Mouse (Mus musculus): ENCODE measurements around the gene P3h1. TPM values are rescaled to one million over a fixed set of nuclear protein-coding genes. Genes with fewer than 3 reads are reported as not detected.

P3h1 gene
- total and polyA plus RNA-seq, 3 experiments: 15.7 to 30.2 TPM; not detected in 1

- peak overlapping the region in 1 of 2 experiments; percentile 92; a peak in 3 of 4 replicates for H3K4me3 ChIP-seq (ENCODE audit: control insufficient read depth in 1 of 2, insufficient read depth in 1 of 2, low read depth in 2 of 2, low read length in 2 of 2)
- TF ChIP-seq SMC3 (IDR thresholded peaks at IDR 0.05; ENCODE audit: low read depth, low read length) (no peak), ETS1 (IDR thresholded peaks at IDR 0.05; ENCODE audit: low read depth, low read length) (no peak), GABPA (IDR thresholded peaks at IDR 0.05; ENCODE audit: low read depth, low read length) (no peak), SIN3A (IDR thresholded peaks at IDR 0.05; ENCODE audit: low read length) (no peak), ZNF384 (IDR thresholded peaks at IDR 0.05; ENCODE audit: low read depth, low read length) (no peak), MAFK (IDR thresholded peaks at IDR 0.05; ENCODE audit: borderline replicate concordance, low read depth, low read length) (no peak), USF1 (IDR thresholded peaks at IDR 0.05; ENCODE audit: low read depth, low read length) (no peak), ELF1 (IDR thresholded peaks at IDR 0.05; ENCODE audit: low read depth, low read length) (no peak), MAX (IDR thresholded peaks at IDR 0.05; ENCODE audit: low read length) (no peak), CTCF (IDR thresholded peaks at IDR 0.05 in 2 of 3, conservative IDR thresholded peaks at IDR 0.05 in 1 of 3; ENCODE audit: control insufficient read depth in 1 of 3, insufficient read depth in 1 of 3, low read depth in 2 of 3, low read length in 3 of 3, poor library complexity in 1 of 3, severe bottlenecking in 1 of 3) (no peak), ZC3H11A (IDR thresholded peaks at IDR 0.05; ENCODE audit: low read depth, low read length) (no peak), JUND (IDR thresholded peaks at IDR 0.05; ENCODE audit: low read depth, low read length) (no peak), USF2 (IDR thresholded peaks at IDR 0.05; ENCODE audit: borderline replicate concordance in 1 of 2, insufficient read depth in 1 of 2, low read depth in 1 of 2, low read length in 2 of 2) (no peak), TCF12 (IDR thresholded peaks at IDR 0.05; ENCODE audit: low read depth, low read length) (no peak), TAL1 (IDR thresholded peaks at IDR 0.05; ENCODE audit: low read length) (no peak)
Observed at GRCm38 (mm10) chr4:119234348-119234747, 1.6 kb downstream of the P3h1 start.

GRCm38 (mm10) chr4:119238661-119239060 lies 5.9 kb downstream of the P3h1 start:
- peaks cover 0 to 7% of the 10 kb centered on the region in 2 experiments; a peak in 3 of 4 replicates for H3K36me3 ChIP-seq (ENCODE audit: control insufficient read depth in 1 of 2, insufficient read depth in 2 of 2, low read length in 2 of 2)
- no peak for DNase-seq (ENCODE audit: low read depth, low spot score)
- H3K4me1 ChIP-seq (ENCODE audit: control insufficient read depth in 1 of 2, insufficient read depth in 2 of 2, low read length in 2 of 2): no peaks in the 10 kb centered on the region; a peak in 2 of 4 replicates
- no peak overlapping the region for H3K4me3 ChIP-seq (ENCODE audit: control insufficient read depth in 1 of 2, insufficient read depth in 1 of 2, low read depth in 2 of 2, low read length in 2 of 2)
- H3K9ac ChIP-seq (ENCODE audit: control insufficient read depth, low read depth, low read length, poor library complexity, severe bottlenecking): no peak overlapping the region; the same call in 1 of the 2 replicates
- TF ChIP-seq GATA1 (IDR thresholded peaks at IDR 0.05; ENCODE audit: low read depth, low read length) (no peak), TCF12 (IDR thresholded peaks at IDR 0.05; ENCODE audit: low read depth, low read length) (no peak), SMC3 (IDR thresholded peaks at IDR 0.05; ENCODE audit: low read depth, low read length) (no peak), TBP (IDR thresholded peaks at IDR 0.05; ENCODE audit: low read depth, low read length) (no peak), MEF2A (IDR thresholded peaks at IDR 0.05; ENCODE audit: extremely low read depth, insufficient replicate concordance, low read depth, low read length, poor library complexity, severe bottlenecking) (no peak), JUND (IDR thresholded peaks at IDR 0.05; ENCODE audit: low read depth, low read length) (no peak), RAD21 (IDR thresholded peaks at IDR 0.05; ENCODE audit: low read depth, low read length) (no peak), E2F4 (IDR thresholded peaks at IDR 0.05; ENCODE audit: borderline replicate concordance, low read depth, low read length) (no peak), USF1 (IDR thresholded peaks at IDR 0.05; ENCODE audit: low read depth, low read length) (no peak), MYC (IDR thresholded peaks at IDR 0.05; ENCODE audit: low read depth, low read length) (no peak)
- H3K27ac ChIP-seq (ENCODE audit: control insufficient read depth, low read depth, low read length): no peak overlapping the region
- no peaks in the 10 kb centered on the region for H3K27me3 ChIP-seq (ENCODE audit: control insufficient read depth in 1 of 2, insufficient read depth in 2 of 2, low read length in 2 of 2)
- H3K79me2 ChIP-seq (ENCODE audit: control insufficient read depth, insufficient read depth, low read length, poor library complexity): peaks cover 2% of the 10 kb centered on the region; the same call in 1 of the 2 replicates
- no peaks in the 10 kb centered on the region for H3K9me3 ChIP-seq (replicated peaks; ENCODE audit: insufficient read depth, low read length)

More at GRCm38 (mm10) chr4:119234348-119234747, 1.6 kb downstream of the P3h1 start:
- Histone ChIP-seq H3K27ac (ENCODE audit: control insufficient read depth, low read depth, low read length) (no peak overlapping the region), H3K36me3 (ENCODE audit: control insufficient read depth in 1 of 2, insufficient read depth in 2 of 2, low read length in 2 of 2) (peaks cover 0 to 13% of the 10 kb centered on the region in 2 experiments; a peak in 2 of 4 replicates), H3K27me3 (ENCODE audit: control insufficient read depth in 1 of 2, insufficient read depth in 2 of 2, low read length in 2 of 2) (no peaks in the 10 kb centered on the region), H3K79me2 (ENCODE audit: control insufficient read depth, insufficient read depth, low read length, poor library complexity) (peaks cover 14% of the 10 kb centered on the region), H3K9ac (ENCODE audit: control insufficient read depth, low read depth, low read length, poor library complexity, severe bottlenecking) (peak overlapping the region; percentile 84; the same call in 1 of the 2 replicates), H3K4me1 (ENCODE audit: control insufficient read depth in 1 of 2, insufficient read depth in 2 of 2, low read length in 2 of 2) (peaks cover 3 to 4% of the 10 kb centered on the region in 2 experiments; a peak in 2 of 4 replicates), H3K9me3 (replicated peaks; ENCODE audit: insufficient read depth, low read length) (no peaks in the 10 kb centered on the region)
- no peak for DNase-seq (ENCODE audit: low read depth, low spot score)
